Mouse (Mus musculus) heart, embryonic 10.5 days (tissue): ENCODE results near the gene Pcx. TPM values are rescaled to one million over a fixed set of nuclear protein-coding genes. Genes with fewer than 3 reads are reported as not detected.

Experiments
- DNase-seq: peaks from one replicate; pipeline ENCODE4 v3.0.0-alpha.2; 2017; ENCODE audit warnings: low spot score
- H3K27ac ChIP-seq: fragments of 300-500 bp; sonication (generic); 2 replicates; pipeline ENCODE4 v1.5.1; 2016; ENCODE audit warnings: mild to moderate bottlenecking
- H3K27me3 ChIP-seq: fragments of 300-500 bp; sonication (generic); 2 replicates; pipeline ENCODE4 v1.6.1; 2016; ENCODE audit warnings: mild to moderate bottlenecking; ENCODE audit not compliant: poor library complexity, insufficient read depth, severe bottlenecking
- H3K36me3 ChIP-seq: fragments of 300-500 bp; sonication (generic); 2 replicates; pipeline ENCODE4 v1.6.1; 2016; ENCODE audit warnings: mild to moderate bottlenecking, moderate library complexity
- H3K4me1 ChIP-seq: fragments of 300-500 bp; sonication (generic); 2 replicates; pipeline ENCODE4 v1.6.1; 2016; ENCODE audit warnings: mild to moderate bottlenecking
- H3K4me3 ChIP-seq: fragments of 300-500 bp; sonication (generic); 2 replicates; pipeline ENCODE4 v1.5.1; 2016; ENCODE audit warnings: mild to moderate bottlenecking, moderate library complexity
- H3K9me3 ChIP-seq: fragments of 300-500 bp; sonication (generic); 2 replicates; pipeline ENCODE4 v1.6.1; 2016; ENCODE audit warnings: mild to moderate bottlenecking, moderate library complexity
- WGBS: fragments of 180-500 bp; shearing (Covaris S2); methylation state at CpG from one replicate; pipeline ENCODE4 v1.1.7; 2016; 5-methylcytosine and 5-hydroxymethylcytosine counted together
- polyA plus RNA-seq: library from polyadenylated mRNA; unstranded; fragments of >200 nt; fragmentation: Nextera tagmentation; extraction: Ambion mirVana; gene quantifications from 2 replicates; pipeline ENCODE4 v1.2.1, GENCODE M21; 2016

Gene Pcx
- polyA plus RNA-seq, 1 experiment from 2014 or later: 21.4 TPM

DNA sequence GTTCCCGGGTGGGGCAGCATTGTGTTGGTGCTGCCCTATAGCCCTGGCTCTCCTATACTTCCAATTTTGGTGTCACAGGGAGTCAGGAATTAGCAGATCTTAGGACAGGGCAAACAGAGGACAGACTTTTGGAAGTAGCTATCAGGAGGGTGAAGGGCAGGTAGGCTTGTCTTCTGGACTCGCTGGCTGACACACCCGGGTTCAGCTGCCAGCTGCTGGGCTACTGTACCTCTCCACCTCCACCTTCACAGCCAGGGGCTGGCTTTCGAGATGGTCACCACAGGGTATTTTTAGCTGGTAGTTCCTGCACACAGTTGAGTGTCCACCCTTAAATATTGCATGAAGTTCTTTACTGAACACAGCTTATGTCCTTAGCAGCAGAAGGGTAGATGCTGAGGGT lies 98.2 kb downstream of the Pcx start:
- Histone ChIP-seq H3K27ac (no peak overlapping the region), H3K36me3 (peaks cover 26% of the 10 kb centered on the region), H3K9me3 (no peaks in the 10 kb centered on the region), H3K4me3 (no peak overlapping the region), H3K27me3 (0 out of 2 replicates have a peak, but pooled peaks cover 6% of the 10 kb centered on the region), H3K4me1 (peaks cover 33% of the 10 kb centered on the region)
- 81% methylated on average over 4 of the region's 4 CpGs for WGBS
- DNase-seq: no peak

DNA sequence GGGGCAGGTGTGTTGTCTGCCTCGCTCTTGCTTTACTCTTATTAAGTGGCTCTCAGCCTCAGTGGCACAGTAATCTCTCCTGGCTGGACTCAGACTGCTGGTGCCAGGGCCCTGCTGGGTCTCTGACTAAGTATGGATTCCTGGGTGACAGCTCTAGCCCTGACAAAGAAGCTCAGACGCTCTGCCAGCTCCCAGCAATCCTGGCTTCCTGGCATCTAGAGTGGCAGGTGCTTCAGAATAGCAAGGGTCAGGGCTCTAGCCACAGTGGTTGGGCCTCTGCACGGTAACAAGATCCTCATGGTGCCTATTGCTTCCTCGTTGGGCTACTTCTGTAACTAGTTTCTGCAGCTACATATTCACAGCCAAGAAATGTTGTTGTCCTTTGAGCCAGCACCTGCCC lies 99.8 kb downstream of the Pcx start:
- DNase-seq: no peak
- no peaks in the 10 kb centered on the region for H3K27me3 ChIP-seq
- WGBS: 65% methylated on average over 4 of the region's 4 CpGs
- no peak overlapping the region for H3K27ac ChIP-seq
- no peaks in the 10 kb centered on the region for H3K9me3 ChIP-seq
- peaks cover 38% of the 10 kb centered on the region for H3K4me1 ChIP-seq
- no peak overlapping the region for H3K4me3 ChIP-seq
- H3K36me3 ChIP-seq: peaks cover 35% of the 10 kb centered on the region

DNA sequence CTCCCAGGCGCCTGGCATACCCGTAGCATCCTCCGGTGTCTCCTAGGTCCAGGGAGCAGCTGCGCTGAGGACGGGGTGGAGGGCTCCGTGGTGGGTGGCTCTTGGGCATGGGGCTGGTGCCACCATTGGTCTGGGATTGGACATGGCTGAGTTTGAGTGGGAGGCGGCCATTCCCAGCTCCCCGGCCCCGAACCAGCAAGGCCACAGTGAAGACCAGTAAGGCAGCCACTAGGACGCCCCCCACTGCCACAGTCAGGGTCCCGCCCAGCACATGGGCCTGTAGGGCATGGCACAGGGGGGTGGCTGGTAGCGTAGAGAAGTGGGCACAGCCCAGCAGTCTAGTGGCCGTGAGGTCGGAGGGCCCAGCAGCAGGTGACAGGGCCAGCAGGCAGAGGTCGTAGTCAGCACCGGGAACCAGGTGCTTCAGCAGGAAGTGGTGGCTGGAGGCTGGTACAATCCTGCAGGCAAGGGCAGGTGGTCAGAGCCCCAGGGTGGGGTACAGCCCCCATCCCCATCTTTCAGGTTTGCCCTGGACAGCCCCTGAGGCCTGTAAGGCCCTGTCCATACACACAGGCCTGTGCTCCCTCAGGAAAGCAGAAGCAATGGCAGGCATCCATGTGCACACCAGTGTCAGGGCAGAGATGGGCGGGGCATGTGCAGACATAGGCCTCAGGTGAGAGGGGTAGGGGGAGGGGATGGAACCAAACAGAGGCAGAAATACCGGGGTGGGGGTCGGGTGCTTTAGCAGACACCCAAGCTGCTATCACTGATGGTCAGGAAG lies 102.1 kb downstream of the Pcx start:
- H3K4me3 ChIP-seq: no peak overlapping the region
- H3K4me1 ChIP-seq: peaks cover 40% of the 10 kb centered on the region
- peaks cover 35% of the 10 kb centered on the region for H3K36me3 ChIP-seq
- WGBS: 89% methylated on average over 19 of the region's 19 CpGs
- 0 out of 2 replicates have a peak, but pooled peaks cover 2% of the 10 kb centered on the region for H3K27me3 ChIP-seq
- H3K9me3 ChIP-seq: no peaks in the 10 kb centered on the region
- no peak for DNase-seq
- H3K27ac ChIP-seq: no peak overlapping the region

DNA sequence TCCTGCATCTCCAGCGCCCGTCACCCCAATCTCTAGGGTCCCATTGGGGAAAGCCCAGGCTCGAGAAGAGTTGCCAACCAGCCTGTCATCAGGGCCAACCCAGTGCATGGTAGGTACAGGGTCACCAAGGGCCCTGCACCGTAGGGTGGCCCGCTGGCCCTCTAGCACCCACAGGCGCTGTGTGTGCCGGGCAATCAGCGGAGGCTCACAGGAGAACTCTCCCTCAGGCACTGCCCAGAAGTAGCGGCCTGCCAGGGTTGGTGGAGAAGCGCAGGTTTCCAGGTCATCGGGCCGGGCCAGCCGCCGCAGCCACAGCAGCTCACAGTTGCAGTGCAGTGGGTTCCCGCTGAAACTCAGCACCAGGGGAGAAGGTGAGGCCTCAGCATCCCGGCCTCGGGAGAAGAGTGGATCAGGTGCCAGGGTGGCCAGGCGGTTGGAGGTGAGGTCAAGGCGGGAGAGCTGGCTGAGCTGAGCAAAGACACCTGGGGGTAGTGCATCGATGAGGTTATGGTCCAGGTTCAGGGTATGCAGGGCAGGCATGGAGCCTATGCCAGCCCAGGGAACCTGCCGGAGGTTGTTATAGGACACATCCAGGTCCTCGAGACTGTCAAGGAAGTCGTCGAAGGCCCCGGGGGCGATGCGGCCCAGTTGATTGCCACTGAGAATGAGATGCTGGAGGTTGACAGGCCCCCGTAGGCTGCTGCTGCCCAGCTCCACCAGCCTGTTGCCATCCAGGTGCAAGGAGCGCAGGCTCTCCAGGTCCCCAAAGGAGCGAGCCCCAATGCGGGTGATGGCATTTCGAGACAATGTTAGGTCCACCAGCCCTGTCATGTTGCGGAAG lies 103.4 kb downstream of the Pcx start:
- WGBS: 88% methylated on average over 33 of the region's 33 CpGs
- peak overlapping the region; percentile 98 for H3K27ac ChIP-seq

DNA sequence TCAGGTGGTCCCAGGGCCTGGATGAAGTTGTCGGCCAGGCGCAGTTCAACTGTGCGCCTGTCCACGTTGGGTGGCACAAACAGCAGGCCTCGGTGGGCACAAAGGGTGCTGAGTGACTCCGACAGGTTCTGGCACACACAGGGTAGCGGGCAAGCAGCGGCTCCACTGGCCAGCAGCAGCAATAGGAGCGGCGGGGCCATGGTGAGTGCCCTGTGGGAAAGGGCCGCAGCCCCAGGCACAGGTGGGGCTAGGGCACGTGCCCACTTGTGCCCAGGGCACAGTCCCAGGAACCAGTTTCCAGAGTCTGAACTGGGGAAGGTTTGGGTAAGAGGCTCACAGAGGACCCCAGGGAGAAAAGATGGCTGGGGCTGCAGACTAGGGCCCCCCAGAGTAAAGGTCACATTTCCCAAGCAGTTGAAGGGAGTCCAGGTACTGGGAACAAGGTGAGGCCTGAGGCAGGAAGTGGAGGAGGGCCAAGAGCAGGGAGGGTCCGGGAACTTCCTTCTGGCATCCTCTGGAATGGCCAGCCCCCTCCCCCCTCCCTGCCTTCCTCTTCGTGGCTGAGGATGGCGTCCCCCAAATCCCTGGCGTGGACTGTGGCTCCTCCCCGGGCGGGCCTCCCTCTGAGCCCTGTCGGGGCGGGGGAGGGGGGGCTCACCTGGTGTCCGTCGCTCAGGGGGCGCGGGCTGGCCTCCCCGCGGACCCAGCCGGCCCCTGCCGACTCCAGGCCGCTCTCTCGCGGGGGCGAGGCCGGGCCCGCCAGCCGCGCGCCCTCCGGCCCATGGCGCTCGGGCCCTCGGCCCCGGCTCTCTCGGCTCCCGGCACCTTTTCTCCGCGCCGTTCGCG lies 104.3 kb downstream of the Pcx start:
- peaks cover 8% of the 10 kb centered on the region; the same call in 1 of the 2 replicates for H3K27me3 ChIP-seq
- peaks cover 33% of the 10 kb centered on the region for H3K36me3 ChIP-seq
- H3K9me3 ChIP-seq: no peaks in the 10 kb centered on the region
- H3K27ac ChIP-seq: peak overlapping the region; percentile 98
- WGBS: 18% methylated on average over 49 of the region's 49 CpGs
- DNase-seq: no peak
- peaks cover 48% of the 10 kb centered on the region for H3K4me1 ChIP-seq
- peak overlapping the region; percentile 92 for H3K4me3 ChIP-seq

More for the DNA sequence above, 103.4 kb downstream of the Pcx start:
- H3K27me3 ChIP-seq: peaks cover 8% of the 10 kb centered on the region; the same call in 1 of the 2 replicates
- no peak for DNase-seq
- peak overlapping the region; percentile 92 for H3K4me3 ChIP-seq
- H3K4me1 ChIP-seq: peaks cover 48% of the 10 kb centered on the region
- no peaks in the 10 kb centered on the region for H3K9me3 ChIP-seq
- peaks cover 33% of the 10 kb centered on the region for H3K36me3 ChIP-seq

DNA sequence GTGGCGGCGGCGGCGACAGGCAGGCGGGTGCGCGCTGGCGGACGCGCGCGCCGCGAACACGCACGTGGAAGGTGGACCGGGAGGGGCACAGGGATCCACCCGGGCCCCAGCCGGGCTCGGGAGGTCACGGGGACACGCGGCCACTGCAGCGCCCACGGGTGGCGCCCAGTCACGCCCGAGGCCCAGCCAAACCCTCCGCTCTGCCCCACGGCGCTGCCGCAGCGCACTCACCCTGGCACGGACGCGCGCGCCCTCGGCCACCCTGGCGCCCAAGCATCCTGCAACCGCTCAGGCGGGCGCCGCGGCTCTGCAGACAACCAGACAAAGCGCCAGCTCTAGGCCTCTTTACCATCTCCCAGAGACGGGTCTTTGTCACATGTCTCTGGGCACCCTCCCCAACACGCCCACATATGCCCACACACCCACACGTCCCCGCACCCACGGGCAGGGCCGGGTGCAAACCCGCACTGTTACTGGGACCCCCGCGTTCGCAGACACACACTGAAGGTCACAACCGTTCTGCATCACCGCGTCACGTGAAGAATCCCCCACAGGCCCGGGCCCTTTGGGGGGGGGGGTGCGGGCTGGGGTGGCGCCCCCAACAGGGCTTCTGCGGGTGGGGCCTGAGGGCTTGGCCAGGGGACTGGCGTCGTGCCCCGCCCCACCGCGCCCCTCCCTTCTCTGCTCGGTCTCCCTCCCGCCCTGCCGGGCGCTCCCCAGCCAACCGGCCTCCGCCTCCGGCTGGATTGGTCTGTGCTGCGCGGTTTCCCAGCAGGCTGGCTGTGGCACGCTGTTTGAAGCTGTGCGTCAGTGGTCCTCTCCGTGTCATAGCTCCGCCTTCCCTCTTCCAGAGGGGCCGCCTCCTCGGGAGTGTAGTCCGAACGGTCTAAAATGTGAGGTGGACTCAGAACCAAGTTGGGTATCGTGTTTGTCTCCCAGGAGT lies 105.2 kb downstream of the Pcx start, which contains the start of gene Lrfn4:
Gene Lrfn4, minus strand, starts transcription at position 517 of the 943 bp plus-strand sequence.
- H3K4me1 ChIP-seq: peaks cover 43% of the 10 kb centered on the region
- no peaks in the 10 kb centered on the region for H3K9me3 ChIP-seq
- WGBS: 1% methylated on average over 82 of the region's 87 CpGs
- peaks cover 33% of the 10 kb centered on the region for H3K36me3 ChIP-seq
- peak; percentile 97 for DNase-seq
- H3K27ac ChIP-seq: peak within 1 kb of the TSS; percentile 98
- peaks cover 8% of the 10 kb centered on the region; the same call in 1 of the 2 replicates for H3K27me3 ChIP-seq
- H3K4me3 ChIP-seq: peak within 1 kb of the TSS; percentile 92

DNA sequence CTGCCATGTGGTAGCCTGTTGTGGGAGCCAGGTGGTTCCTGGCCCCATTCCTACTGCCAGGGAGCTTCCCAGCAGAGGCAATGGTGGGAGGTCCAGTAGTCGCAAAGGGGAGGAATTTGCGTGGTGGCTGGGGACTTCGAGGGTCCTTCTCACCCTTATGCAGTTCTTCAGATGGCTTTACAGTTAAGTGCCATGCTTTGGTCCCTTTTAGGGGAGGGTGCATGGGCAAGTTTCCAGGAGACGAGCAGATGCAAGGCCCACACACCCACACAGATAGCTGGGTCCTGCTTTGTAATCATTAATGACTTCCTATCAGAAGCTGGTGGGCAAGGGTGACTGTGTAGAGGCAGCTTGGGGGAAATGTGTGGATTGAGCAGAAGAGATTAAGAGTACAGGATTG lies 106.3 kb downstream of the Pcx start:
- no peak overlapping the region for H3K27ac ChIP-seq
- WGBS: 33% methylated on average over 4 of the region's 4 CpGs
- H3K36me3 ChIP-seq: peaks cover 40% of the 10 kb centered on the region
- no peak for DNase-seq
- no peaks in the 10 kb centered on the region for H3K9me3 ChIP-seq
- peaks cover 8% of the 10 kb centered on the region; the same call in 1 of the 2 replicates for H3K27me3 ChIP-seq
- no peak overlapping the region for H3K4me3 ChIP-seq
- H3K4me1 ChIP-seq: peaks cover 42% of the 10 kb centered on the region

DNA sequence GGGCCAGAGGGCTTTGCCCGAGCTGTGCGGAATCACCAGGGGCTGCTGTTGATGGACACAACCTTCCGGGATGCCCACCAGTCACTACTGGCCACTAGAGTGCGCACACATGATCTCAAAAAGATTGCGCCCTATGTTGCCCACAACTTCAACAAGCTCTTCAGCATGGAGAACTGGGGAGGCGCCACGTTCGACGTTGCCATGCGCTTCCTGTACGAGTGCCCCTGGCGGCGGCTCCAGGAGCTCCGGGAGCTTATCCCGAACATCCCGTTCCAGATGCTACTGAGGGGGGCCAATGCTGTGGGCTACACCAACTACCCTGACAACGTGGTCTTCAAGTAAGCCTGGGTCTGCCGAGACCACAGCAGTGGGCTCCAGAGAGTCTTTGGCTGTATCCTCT lies 107.9 kb downstream of the Pcx start:
- Histone ChIP-seq H3K4me3 (no peak overlapping the region), H3K4me1 (peaks cover 27% of the 10 kb centered on the region), H3K9me3 (no peaks in the 10 kb centered on the region), H3K36me3 (peaks cover 40% of the 10 kb centered on the region), H3K27me3 (peaks cover 8% of the 10 kb centered on the region; the same call in 1 of the 2 replicates), H3K27ac (no peak overlapping the region)
- no peak for DNase-seq
- WGBS: 33% methylated on average over 18 of the region's 18 CpGs

DNA sequence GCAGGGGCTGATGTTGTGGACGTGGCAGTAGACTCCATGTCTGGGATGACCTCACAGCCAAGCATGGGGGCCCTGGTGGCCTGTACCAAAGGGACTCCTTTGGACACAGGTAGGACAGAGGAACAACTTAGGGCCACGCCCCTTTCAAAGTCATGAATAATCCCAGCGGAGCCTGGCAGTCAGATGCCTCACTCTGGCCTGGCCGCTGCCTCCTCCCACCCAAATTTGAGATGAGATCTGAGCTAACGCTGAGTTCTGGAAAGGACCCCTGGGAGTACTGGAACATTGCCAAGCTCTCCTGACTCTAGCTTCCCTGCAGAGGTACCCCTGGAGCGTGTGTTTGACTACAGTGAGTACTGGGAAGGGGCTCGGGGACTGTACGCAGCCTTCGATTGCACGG lies 109.2 kb downstream of the Pcx start:
- H3K4me1 ChIP-seq: peaks cover 21% of the 10 kb centered on the region
- H3K36me3 ChIP-seq: peaks cover 38% of the 10 kb centered on the region
- 84% methylated on average over 10 of the region's 10 CpGs for WGBS
- no peaks in the 10 kb centered on the region for H3K9me3 ChIP-seq
- no peak overlapping the region for H3K4me3 ChIP-seq
- H3K27ac ChIP-seq: no peak overlapping the region
- peaks cover 8% of the 10 kb centered on the region; the same call in 1 of the 2 replicates for H3K27me3 ChIP-seq
- DNase-seq: no peak

DNA sequence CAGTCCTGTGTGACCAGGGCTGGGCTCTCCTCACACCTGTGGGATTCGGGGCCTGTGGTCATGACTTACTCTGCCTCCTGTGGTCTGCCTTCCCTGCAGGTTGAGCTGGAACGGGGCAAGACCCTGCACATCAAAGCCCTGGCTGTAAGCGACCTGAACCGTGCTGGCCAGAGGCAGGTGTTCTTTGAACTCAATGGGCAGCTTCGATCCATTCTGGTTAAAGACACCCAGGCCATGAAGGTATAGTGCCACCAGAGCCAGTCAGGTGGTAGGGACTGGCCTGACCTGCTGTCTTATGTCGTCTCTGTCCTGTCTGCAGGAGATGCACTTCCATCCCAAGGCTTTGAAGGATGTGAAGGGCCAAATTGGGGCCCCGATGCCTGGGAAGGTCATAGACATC lies 110.4 kb downstream of the Pcx start:
- Histone ChIP-seq H3K27me3 (peaks cover 8% of the 10 kb centered on the region; the same call in 1 of the 2 replicates), H3K4me1 (peaks cover 22% of the 10 kb centered on the region), H3K9me3 (no peaks in the 10 kb centered on the region), H3K4me3 (no peak overlapping the region), H3K36me3 (peaks cover 38% of the 10 kb centered on the region), H3K27ac (no peak overlapping the region)
- DNase-seq: no peak
- WGBS: 86% methylated on average over 7 of the region's 7 CpGs

DNA sequence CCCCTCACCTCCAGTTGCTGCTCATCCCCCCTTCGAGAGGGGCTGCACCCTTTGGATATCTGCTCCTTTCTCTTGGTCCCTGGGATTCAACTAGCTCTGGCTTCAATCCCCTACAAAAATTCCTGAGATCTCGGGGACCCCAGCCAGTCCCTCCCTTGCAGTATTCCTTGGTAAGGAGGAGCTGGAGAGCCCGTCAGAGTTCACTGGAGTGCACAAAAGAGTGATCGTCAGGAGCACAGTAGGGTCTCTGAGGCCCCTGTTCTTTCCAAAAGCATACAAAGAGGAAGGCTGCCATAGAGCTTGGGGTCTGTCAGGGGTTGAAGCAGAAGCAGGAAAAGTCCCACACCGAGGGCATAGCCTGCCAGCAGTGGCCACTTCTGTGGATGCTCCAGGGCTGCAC lies 112.5 kb downstream of the Pcx start:
- no peak overlapping the region for H3K4me3 ChIP-seq
- H3K27me3 ChIP-seq: peaks cover 2% of the 10 kb centered on the region; the same call in 1 of the 2 replicates
- H3K4me1 ChIP-seq: peaks cover 32% of the 10 kb centered on the region
- no peaks in the 10 kb centered on the region for H3K9me3 ChIP-seq
- H3K36me3 ChIP-seq: peaks cover 38% of the 10 kb centered on the region
- no peak overlapping the region for H3K27ac ChIP-seq
- 86% methylated on average over 5 of the region's 5 CpGs for WGBS
- DNase-seq: peak; percentile 66
